Mouse (Mus musculus) intestine, embryonic 14.5 days (tissue): ENCODE data around the gene Serpina16. TPM values are rescaled to one million over a fixed set of nuclear protein-coding genes. Genes with fewer than 3 reads are reported as not detected.

ENCODE experiments used
- ATAC-seq: fragments of 200-750 bp; cut with Nextera tagmentation; replicated peaks from 2 replicates; pipeline ENCODE4 v1.8.0; 2017; ENCODE audit warnings: low read depth, moderate number of reproducible peaks, moderate TSS enrichment, moderate library complexity; ENCODE audit not compliant: low FRiP score, low TSS enrichment
- DNase-seq: peaks from one replicate; pipeline ENCODE4 v3.0.0-alpha.2; 2018; ENCODE audit warnings: low spot score
- H3K27ac ChIP-seq: fragments of 300-500 bp; sonication (generic); 2 replicates; pipeline ENCODE4 v1.5.1; 2014; ENCODE audit warnings: low read depth, mild to moderate bottlenecking, control low read depth
- H3K27me3 ChIP-seq: fragments of 300-500 bp; sonication (generic); replicated peaks from 2 replicates; pipeline ENCODE4 v1.6.1; 2014; ENCODE audit warnings: low read length, control low read depth; ENCODE audit not compliant: control insufficient read depth, insufficient read depth
- H3K36me3 ChIP-seq: fragments of 300-500 bp; sonication (generic); 2 replicates; pipeline ENCODE4 v1.6.1; 2014; ENCODE audit warnings: low read length, control low read depth; ENCODE audit not compliant: control insufficient read depth, insufficient read depth
- H3K4me1 ChIP-seq: fragments of 300-500 bp; sonication (generic); replicated peaks from 2 replicates; pipeline ENCODE4 v1.6.1; 2014; ENCODE audit warnings: low read length, control low read depth, mixed read lengths; ENCODE audit not compliant: control insufficient read depth, insufficient read depth
- H3K4me2 ChIP-seq: fragments of 300-500 bp; sonication (generic); 2 replicates; pipeline ENCODE4 v1.6.1; 2014; ENCODE audit warnings: low read length
- H3K4me3 ChIP-seq: fragments of 300-500 bp; sonication (generic); 2 replicates; pipeline ENCODE4 v1.5.1; 2014; ENCODE audit warnings: low read depth, low read length, control low read depth, mixed read lengths
- H3K9ac ChIP-seq: fragments of 300-500 bp; sonication (generic); 2 replicates; pipeline ENCODE4 v1.6.1; 2014; ENCODE audit warnings: mild to moderate bottlenecking, low read length
- H3K9me3 ChIP-seq: fragments of 300-500 bp; sonication (generic); 2 replicates; pipeline ENCODE4 v1.6.1; 2016; ENCODE audit warnings: low read length, control low read depth; ENCODE audit not compliant: control insufficient read depth
- WGBS: fragments of 180-500 bp; shearing (Covaris S2); extraction: QIAGEN DNeasy Blood & Tissue Kit; methylation state at CpG from one replicate; pipeline ENCODE4 v1.1.7; 2014; 5-methylcytosine and 5-hydroxymethylcytosine counted together
- polyA plus RNA-seq: library from polyadenylated mRNA; unstranded; fragments of >200 nt; fragmentation: Nextera tagmentation; extraction: Ambion mirVana; gene quantifications from 2 replicates; pipeline ENCODE4 v1.2.1, GENCODE M21; 2014

Gene Serpina16
- polyA plus RNA-seq, 1 experiment from 2014 or later = 0.27 TPM

DNA sequence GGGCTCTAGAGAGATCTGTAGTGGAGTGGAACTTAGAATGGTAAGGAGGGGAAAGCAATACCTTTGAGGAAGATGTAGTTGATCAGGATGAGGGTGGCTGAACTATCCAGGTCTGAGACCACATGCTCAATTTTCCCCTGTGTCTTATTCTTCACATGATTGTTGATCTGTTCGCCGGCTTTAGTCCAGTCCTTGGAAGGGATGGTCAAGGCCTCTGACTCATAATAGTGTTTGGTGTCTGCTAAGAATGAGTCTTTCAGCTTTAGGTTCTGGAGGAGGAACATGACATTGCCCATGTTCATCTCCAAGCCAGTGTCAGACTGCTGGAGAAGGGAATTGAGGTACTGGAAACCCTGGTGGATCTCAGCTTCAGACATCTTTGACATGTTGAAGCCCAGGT lies 22.1 kb downstream of the Serpina16 start:
- H3K9me3 ChIP-seq = no peaks in the 10 kb centered on the region
- ATAC-seq (no peak), DNase-seq (no peak)
- no peak overlapping the region for H3K9ac ChIP-seq
- H3K4me3 ChIP-seq = no peak overlapping the region
- 91% methylated on average over 2 of the region's 2 CpGs for WGBS
- H3K4me2 ChIP-seq = no peak overlapping the region
- no peaks in the 10 kb centered on the region for H3K4me1 ChIP-seq
- H3K27ac ChIP-seq = no peak overlapping the region
- no peaks in the 10 kb centered on the region for H3K36me3 ChIP-seq
- no peaks in the 10 kb centered on the region for H3K27me3 ChIP-seq

GRCm38 (mm10) chr12:103646314-103646713 lies 29.6 kb downstream of the Serpina16 start:
- Histone ChIP-seq H3K4me1 (no peaks in the 10 kb centered on the region), H3K36me3 (no peaks in the 10 kb centered on the region), H3K4me3 (no peak overlapping the region), H3K27me3 (no peaks in the 10 kb centered on the region), H3K27ac (no peak overlapping the region), H3K9ac (no peak overlapping the region), H3K9me3 (no peaks in the 10 kb centered on the region), H3K4me2 (no peak overlapping the region)
- ATAC-seq (no peak), DNase-seq (peak; percentile 3)
- 84% methylated on average over 2 of the region's 2 CpGs for WGBS

- DNase-seq (peak; percentile 25), ATAC-seq (no peak)
- no peak overlapping the region for H3K4me2 ChIP-seq
- H3K36me3 ChIP-seq = no peaks in the 10 kb centered on the region
- H3K9ac ChIP-seq = no peak overlapping the region
- WGBS = 39% methylated on average over 5 of the region's 5 CpGs
- no peak overlapping the region for H3K4me3 ChIP-seq
- H3K9me3 ChIP-seq = no peaks in the 10 kb centered on the region
- H3K27me3 ChIP-seq = no peaks in the 10 kb centered on the region
- H3K27ac ChIP-seq = no peak overlapping the region
- H3K4me1 ChIP-seq = no peaks in the 10 kb centered on the region
Observed at GRCm38 (mm10) chr12:103644601-103645000, 31.3 kb downstream of the Serpina16 start.

DNA sequence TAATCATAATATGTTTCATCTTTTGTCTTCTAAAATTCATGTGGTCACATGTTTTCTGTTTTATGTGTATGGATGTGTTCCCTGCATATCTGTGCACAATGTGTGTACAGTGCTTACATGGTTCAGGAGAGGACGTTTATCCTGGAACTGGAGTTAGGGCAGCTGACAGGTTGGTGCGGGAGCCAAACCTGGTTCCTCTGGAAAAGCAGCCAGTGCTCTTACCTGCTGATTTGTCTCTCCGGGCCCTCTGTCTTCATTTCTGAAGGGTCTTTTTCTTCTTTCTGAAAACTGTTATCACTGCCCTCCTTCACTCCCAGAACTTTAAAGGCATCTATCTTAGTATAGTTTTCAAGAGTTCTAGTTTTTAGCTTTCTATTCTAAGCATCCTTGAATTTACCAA lies 32.1 kb downstream of the Serpina16 start:
- no peak overlapping the region for H3K27ac ChIP-seq
- no peaks in the 10 kb centered on the region for H3K9me3 ChIP-seq
- no peaks in the 10 kb centered on the region for H3K4me1 ChIP-seq
- WGBS = 75% methylated on average over 3 of the region's 3 CpGs
- peak; percentile 27 for DNase-seq
- no peak for ATAC-seq
- no peak overlapping the region for H3K4me3 ChIP-seq
- H3K27me3 ChIP-seq = no peaks in the 10 kb centered on the region
- H3K36me3 ChIP-seq = no peaks in the 10 kb centered on the region
- no peak overlapping the region for H3K4me2 ChIP-seq
- H3K9ac ChIP-seq = no peak overlapping the region

DNA sequence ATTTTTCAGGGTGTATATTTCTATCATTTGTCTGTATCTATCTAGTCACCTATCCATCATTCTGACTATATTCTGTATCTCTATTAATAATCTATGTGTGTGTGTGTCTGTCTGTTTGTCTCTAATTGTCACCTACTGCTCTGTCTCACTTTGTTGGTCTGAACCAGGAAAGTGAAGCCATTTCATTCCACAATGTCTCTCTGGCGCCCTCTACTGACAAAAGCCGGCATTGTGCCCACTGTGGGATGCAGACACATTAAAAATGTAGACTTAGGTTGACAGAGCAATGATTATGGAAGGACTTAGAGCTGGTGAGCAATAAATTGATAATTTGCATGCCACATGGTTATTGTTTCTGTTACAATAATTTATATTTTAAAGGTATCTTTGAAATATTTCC lies 32.6 kb downstream of the Serpina16 start:
- no peak overlapping the region for H3K4me3 ChIP-seq
- H3K36me3 ChIP-seq = no peaks in the 10 kb centered on the region
- H3K27ac ChIP-seq = no peak overlapping the region
- WGBS = 0% methylated on average over 2 of the region's 2 CpGs
- no peaks in the 10 kb centered on the region for H3K4me1 ChIP-seq
- 0 out of 2 replicates have a peak, but pooled peaks have one; percentile 40 for ATAC-seq
- no peaks in the 10 kb centered on the region for H3K9me3 ChIP-seq
- H3K27me3 ChIP-seq = no peaks in the 10 kb centered on the region
- H3K9ac ChIP-seq = no peak overlapping the region
- no peak overlapping the region for H3K4me2 ChIP-seq
- DNase-seq = peak; percentile 98

DNA sequence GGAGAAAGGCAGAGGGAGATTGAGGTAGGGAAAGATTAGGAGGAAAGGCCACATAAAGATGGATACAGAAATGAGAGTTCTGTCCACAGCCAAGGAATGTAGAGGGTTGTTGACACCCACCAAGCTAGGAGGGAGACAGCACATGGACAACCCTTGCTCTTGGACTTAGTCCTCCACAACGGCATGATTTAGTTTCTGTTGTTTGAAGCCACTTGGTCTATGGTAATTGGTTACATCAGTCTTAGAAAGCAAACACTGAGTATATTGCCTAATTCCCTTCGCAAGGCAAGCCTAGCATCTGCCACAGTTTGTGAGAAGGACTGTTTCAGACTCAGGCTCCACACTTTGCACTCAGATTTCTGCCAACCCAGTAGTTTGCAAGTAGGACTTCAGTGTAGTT lies 40.1 kb downstream of the Serpina16 start:
- Histone ChIP-seq H3K27ac (no peak overlapping the region), H3K27me3 (no peaks in the 10 kb centered on the region), H3K4me3 (no peak overlapping the region), H3K4me2 (no peak overlapping the region), H3K9me3 (no peaks in the 10 kb centered on the region), H3K9ac (no peak overlapping the region), H3K4me1 (no peaks in the 10 kb centered on the region), H3K36me3 (no peaks in the 10 kb centered on the region)
- ATAC-seq (no peak), DNase-seq (no peak)
- WGBS = 76% methylated on average over 2 of the region's 2 CpGs

DNA sequence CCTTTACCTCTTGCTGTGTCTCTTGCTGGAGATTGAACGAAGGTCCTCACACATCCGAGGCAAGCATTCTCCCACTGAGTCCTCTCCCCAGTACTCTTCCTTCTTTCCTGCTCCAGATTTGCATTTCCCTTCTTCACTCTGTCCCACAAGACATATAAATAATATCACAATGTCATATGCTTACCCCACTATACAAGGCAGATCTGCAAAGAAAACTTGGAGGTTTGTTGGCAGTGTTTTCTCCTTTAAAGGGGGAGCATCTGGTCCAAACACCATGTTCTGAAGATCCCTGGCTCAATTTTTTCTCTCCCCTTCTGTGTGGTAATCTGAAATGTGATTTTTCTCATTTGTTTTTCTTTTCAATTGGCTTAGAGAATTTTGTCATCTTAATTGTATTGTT lies 41.5 kb downstream of the Serpina16 start:
- WGBS = 82% methylated on average over 2 of the region's 2 CpGs
- no peaks in the 10 kb centered on the region for H3K36me3 ChIP-seq
- no peaks in the 10 kb centered on the region for H3K9me3 ChIP-seq
- no peak for ATAC-seq
- no peak overlapping the region for H3K27ac ChIP-seq
- H3K27me3 ChIP-seq = no peaks in the 10 kb centered on the region
- no peak overlapping the region for H3K4me2 ChIP-seq
- peak; percentile 24 for DNase-seq
- H3K4me1 ChIP-seq = no peaks in the 10 kb centered on the region
- H3K9ac ChIP-seq = no peak overlapping the region
- H3K4me3 ChIP-seq = no peak overlapping the region

GRCm38 (mm10) chr12:103631203-103631612 lies 44.7 kb downstream of the Serpina16 start, which contains the start of gene Serpina10:
TSS of gene Serpina10 (minus strand) at chr12:103631444.
- Histone ChIP-seq H3K4me1 (no peaks in the 10 kb centered on the region), H3K9ac (no peak within 1 kb of the TSS), H3K36me3 (no peaks in the 10 kb centered on the region), H3K4me2 (no peak within 1 kb of the TSS), H3K9me3 (no peaks in the 10 kb centered on the region), H3K27ac (no peak within 1 kb of the TSS), H3K4me3 (no peak within 1 kb of the TSS), H3K27me3 (no peaks in the 10 kb centered on the region)
- 57% methylated on average over 3 of the region's 3 CpGs for WGBS
- ATAC-seq = 0 out of 2 replicates have a peak, but pooled peaks have one; percentile 55
- peak; percentile 51 for DNase-seq
